In genomic region chr3:121425861-121426620, GRCm38 (mm10) we compare ENCODE assay signal across 8 mouse cellular contexts. TPM values are rescaled to one million over a fixed set of nuclear protein-coding genes. Genes with fewer than 3 reads are reported as not detected.
A peak's percentile ranks its signal among the peaks of the same experiment; 100 is the strongest.
DNase-seq lines count a peak whose midpoint lies in the region; TF ChIP-seq lines count a peak whose summit lies in the region.

Gene Cnn3, plus strand, starts transcription at chr3:121426497.

- peak within 1 kb of the TSS; percentile 93 for H3K27ac ChIP-seq in left cerebral cortex, adult 2 months

- no peak for TF ChIP-seq CTCF in left cerebral cortex, adult 2 months (IDR thresholded peaks at IDR 0.05)

- H3K27me3 ChIP-seq in megakaryocyte, embryonic 14.5 days (replicated peaks) = peaks cover 47% of the 10 kb centered on the region

- peak; percentile 96 to 97 for DNase-seq in adrenal gland, adult (ENCODE audit: inconsistent age in 2 of 2, low spot score in 1 of 2)
- peak; percentile 95 for DNase-seq in embryo, embryonic 10 days (ENCODE audit: low spot score)
- DNase-seq in gastrocnemius, postnatal 10 days = peak; percentile 93
- DNase-seq in hindlimb bud, embryonic 11.5 days (ENCODE audit: extremely low spot score, low read depth, low spot score) = peak; percentile 47
- DNase-seq in left cerebral cortex, adult 2 months (ENCODE audit: extremely low spot score in 1 of 2, low spot score in 2 of 2) = peak; percentile 84 to 90
- DNase-seq in right cerebral cortex, postnatal 10 days (ENCODE audit: low spot score in 2 of 2) = peak; percentile 93 to 94
- peak; percentile 93 for DNase-seq in urinary bladder, postnatal 14 days (ENCODE audit: low spot score)

- H3K9me3 ChIP-seq in megakaryocyte, embryonic 14.5 days = no peaks in the 10 kb centered on the region

- H3K4me3 ChIP-seq in left cerebral cortex, adult 2 months = peak within 1 kb of the TSS; percentile 72
- H3K4me3 ChIP-seq in megakaryocyte, embryonic 14.5 days (replicated peaks) = peak within 1 kb of the TSS; percentile 92

- H3K4me1 ChIP-seq in megakaryocyte, embryonic 14.5 days = peaks cover 25% of the 10 kb centered on the region

- H3K36me3 ChIP-seq in megakaryocyte, embryonic 14.5 days (replicated peaks; ENCODE audit: low read length) = no peaks in the 10 kb centered on the region

- intact Hi-C loops in left cerebral cortex, adult 2 months (cut with DNase I) = loop anchor here (2.0 to 5.0 kb wide), 4 partner anchors 63 to 254 kb away; partner anchors contain the start of gene Rwdd3

RNA-seq across cellular contexts. Expression of gene Cnn3, which starts in this region (rescaled TPM):
- 100 to 1,000 TPM in 1 of 2 experiments, 10 to 100 TPM in 1; 96.7 to 113 TPM for total RNA-seq in gastrocnemius, postnatal 10 days (2021)
- total RNA-seq in left cerebral cortex, adult 2 months (2021) = 10 to 100 TPM; 61.0 to 64.7 TPM
- 2.6 TPM in 1 of 2 replicates, not detected in the other for polyA plus RNA-seq in megakaryocyte, embryonic 14.5 days (2012; ENCODE audit: insufficient read depth, low replicate concordance)

Comparison
In these comparisons a context has a peak if more than half of its experiments do, and no peak if none do; other contexts are left out.
1. Peak in every context shown above with its lines: DNase-seq, H3K4me3 ChIP-seq and H3K27ac ChIP-seq.